Mouse (Mus musculus) G1E (cell line): ENCODE measurements at regions not wholly inside any gene's neighbourhood (a gene's known extent, or its start where the extent isn't known, plus 50 kb on each side); places are given as distances from the start of the nearest gene placed in this dataset.

ENCODE experiments used
- CTCF ChIP-seq: IDR thresholded peaks from 2 replicates; pipeline ENCODE4 v1.5.1; 2012; ENCODE audit warnings: low read depth, low read length, inconsistent platforms, mixed read lengths
- GATA1 ChIP-seq: IDR thresholded peaks from 2 replicates; pipeline ENCODE4 v1.6.1; 2012; ENCODE audit warnings: borderline replicate concordance, low read length, inconsistent platforms, mixed read lengths
- GATA2 ChIP-seq: IDR thresholded peaks from 2 replicates; pipeline ENCODE4 v1.6.1; 2012; ENCODE audit warnings: low read depth, low read length, inconsistent platforms, borderline replicate concordance
- POLR2AphosphoS5 ChIP-seq: IDR thresholded peaks from 2 replicates; pipeline ENCODE4 v1.6.1; 2012; ENCODE audit warnings: low read depth, low read length, inconsistent platforms; ENCODE audit not compliant: insufficient replicate concordance
- TAL1 ChIP-seq: conservative IDR thresholded peaks from 2 replicates; pipeline ENCODE4 v1.6.1; 2012; ENCODE audit warnings: low read depth, low read length, inconsistent platforms, mixed read lengths

DNA sequence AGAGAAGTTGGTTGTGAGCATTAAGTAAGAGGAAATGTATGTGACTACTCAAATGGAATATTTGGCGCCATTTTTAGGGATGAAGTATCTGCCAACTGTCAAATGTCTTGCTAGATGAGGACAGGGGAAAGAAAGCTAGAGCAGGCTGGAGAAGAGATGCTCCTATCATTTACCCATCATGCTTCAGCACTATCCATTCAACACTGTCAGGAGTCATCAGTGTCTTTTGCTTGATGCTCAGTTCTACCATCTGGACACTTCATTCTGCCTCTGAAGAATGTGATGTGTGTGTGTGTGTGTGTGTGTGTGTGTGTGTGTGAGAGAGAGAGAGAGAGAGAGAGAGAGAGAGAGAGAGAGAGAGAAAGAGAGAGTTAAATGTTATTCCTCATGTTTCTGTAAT, 244.0 kb upstream of the Plscr5 start:
- no peak for TF ChIP-seq CTCF
- no peak for TF ChIP-seq GATA1
- TF ChIP-seq GATA2 = no peak
- TF ChIP-seq TAL1 = no peak
- no peak for TF ChIP-seq POLR2AphosphoS5
